Mouse (Mus musculus): ENCODE results near the gene Ank. TPM values are rescaled to one million over a fixed set of nuclear protein-coding genes. Genes with fewer than 3 reads are reported as not detected.

Ank gene
- total RNA-seq, 2 experiments from 2014 or later = 41.5 to 55.1 TPM

GRCm38 (mm10) chr15:27560315-27560714 is 93.8 kb downstream of the Ank start:
- intact Hi-C loops (cut with DNase I; ENCODE audit: low total_unique reads) = loop anchor here (10.0 kb wide), 1 partner anchor 96 kb away; the partner anchor contains the start of gene Ank
- no peak for DNase-seq

DNA sequence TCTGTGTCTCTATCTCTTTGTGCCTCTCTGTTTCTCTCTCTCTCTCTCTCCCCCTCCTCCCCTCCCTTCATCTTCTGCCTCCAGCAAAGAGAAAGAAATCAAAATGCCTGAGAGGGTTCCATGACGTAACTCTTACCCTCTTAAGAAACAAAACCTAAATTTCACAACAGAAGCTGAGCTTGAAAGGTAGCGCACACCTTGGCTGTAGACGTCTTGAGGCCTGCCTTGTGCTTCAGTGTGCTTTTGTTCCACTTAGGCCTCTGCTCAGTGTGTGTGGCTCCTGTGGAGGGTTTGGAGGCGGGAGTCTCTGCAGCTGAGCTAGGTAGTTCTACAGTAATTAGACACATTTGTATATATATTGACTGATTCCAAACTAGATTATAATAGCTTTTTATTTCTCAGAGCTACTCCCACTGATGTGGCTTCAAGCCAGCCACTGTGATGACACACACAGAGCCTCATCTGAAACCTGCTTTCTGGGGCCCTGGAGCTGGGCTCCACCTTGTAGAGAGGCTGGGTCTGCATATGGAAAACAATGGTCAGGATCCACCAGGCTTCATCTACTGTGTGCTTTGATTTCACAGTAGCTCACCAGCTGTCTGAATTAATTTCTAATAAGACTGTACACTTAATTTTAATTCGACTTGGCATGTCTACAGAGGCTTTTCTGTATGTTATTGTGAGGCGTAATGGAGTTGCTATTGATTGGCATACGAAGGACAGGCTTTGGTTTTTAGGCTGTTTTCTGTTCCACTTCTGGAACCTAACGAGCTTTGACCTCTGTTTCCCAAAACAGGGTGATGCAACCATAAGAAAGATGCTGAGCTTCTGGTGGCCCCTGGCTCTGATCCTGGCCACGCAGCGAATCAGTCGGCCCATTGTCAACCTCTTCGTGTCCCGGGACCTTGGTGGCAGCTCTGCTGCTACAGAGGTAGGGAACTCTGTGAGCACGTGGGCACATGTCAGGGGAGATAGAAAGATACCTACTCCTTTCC is 97.9 kb downstream of the Ank start:
- intact Hi-C loops (cut with DNase I; ENCODE audit: low total_unique reads) = loop anchor here (10.0 kb wide), 1 partner anchor 100 kb away; the partner anchor contains the start of gene Ank
- DNase-seq = no peak

DNA sequence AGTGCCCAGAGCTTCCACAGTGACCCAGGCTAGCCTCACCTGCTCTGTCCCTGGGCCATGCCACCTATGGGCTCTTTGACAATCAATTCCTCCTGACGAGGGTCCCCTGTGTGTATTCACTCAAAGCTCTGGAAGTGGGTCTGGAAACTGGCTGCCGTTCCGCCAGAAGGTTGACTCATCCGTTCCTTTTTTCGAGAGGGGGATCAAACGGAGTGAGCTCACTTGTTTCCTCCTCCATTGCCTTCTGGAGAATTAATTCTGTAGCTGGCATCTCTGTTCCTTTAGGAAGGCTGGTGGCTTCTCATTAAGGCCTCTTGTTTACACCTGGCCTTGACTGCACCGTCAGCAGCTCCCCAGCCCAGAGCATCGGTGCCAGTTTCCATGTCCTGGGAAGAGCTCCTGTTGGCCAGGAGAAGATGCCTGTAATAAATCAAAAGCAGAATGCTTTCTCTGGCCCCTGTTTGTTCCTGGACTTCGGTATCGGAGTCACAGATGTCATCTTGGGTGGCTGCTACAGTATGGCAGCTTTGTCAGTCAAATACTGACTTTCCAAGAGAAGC is 99.2 kb downstream of the Ank start:
- intact Hi-C loops (cut with DNase I; ENCODE audit: low total_unique reads) = loop anchor here (10.0 kb wide), 1 partner anchor 101 kb away; the partner anchor contains the start of gene Ank
- DNase-seq = peak; percentile 34

- intact Hi-C loops (cut with DNase I; ENCODE audit: low total_unique reads) = loop anchor here (10.0 kb wide), 1 partner anchor 103 kb away; the partner anchor contains the start of gene Ank
- DNase-seq = no peak
These were observed 100.9 kb downstream of the Ank start for GRCm38 (mm10) chr15:27567356-27567755.

DNA sequence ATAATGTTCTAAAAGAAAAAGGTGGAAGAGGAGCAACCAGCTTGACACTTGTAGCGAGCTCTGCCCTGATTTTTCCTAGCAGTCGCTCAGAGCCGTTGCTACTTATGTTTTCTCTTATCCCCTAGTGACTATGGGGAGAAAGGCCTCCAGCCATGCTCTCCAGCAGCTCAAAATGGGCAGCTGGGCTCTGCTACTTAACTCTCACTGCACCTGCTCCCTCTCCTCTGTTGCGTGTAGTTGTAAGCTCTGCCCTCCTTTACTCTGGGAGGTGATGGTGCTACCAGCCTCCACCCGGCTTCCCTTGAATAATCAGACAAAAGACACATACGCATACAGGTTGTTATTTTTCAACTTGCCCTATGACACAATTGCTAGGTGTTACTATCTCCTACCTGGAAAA is 101.9 kb downstream of the Ank start:
- no peak for DNase-seq
- intact Hi-C loops (cut with DNase I; ENCODE audit: low total_unique reads) = loop anchor here (10.0 kb wide), 1 partner anchor 104 kb away; the partner anchor contains the start of gene Ank

DNA sequence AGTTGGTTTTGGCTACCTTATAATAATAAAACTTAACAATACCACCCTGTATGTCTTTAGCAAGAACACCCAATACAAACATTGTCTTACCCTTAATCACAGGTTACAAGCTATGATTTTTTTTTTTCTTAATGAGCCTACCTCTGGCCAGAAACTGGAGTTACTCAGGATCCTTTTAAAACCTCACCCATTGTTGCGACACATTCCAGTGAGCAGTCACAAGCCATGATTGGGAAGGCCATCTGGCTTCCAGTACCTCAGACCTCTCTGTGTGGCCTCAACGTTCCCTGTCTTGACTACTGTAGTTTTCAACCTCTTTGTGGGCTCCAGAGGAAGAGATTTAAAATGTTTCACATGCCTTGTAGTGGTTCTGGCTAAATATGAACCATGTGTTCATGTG is 103.4 kb downstream of the Ank start:
- intact Hi-C loops (cut with DNase I; ENCODE audit: low total_unique reads) = loop anchor here (10.0 kb wide), 1 partner anchor 105 kb away; the partner anchor contains the start of gene Ank
- DNase-seq = no peak

GRCm38 (mm10) chr15:27570385-27570784 is 103.9 kb downstream of the Ank start:
- intact Hi-C loops (cut with DNase I; ENCODE audit: low total_unique reads) = no loop called here
- DNase-seq = no peak

GRCm38 (mm10) chr15:27571179-27571578 is 104.7 kb downstream of the Ank start:
- intact Hi-C loops (cut with DNase I; ENCODE audit: low total_unique reads) = no loop called here
- DNase-seq = peak; percentile 52

DNA sequence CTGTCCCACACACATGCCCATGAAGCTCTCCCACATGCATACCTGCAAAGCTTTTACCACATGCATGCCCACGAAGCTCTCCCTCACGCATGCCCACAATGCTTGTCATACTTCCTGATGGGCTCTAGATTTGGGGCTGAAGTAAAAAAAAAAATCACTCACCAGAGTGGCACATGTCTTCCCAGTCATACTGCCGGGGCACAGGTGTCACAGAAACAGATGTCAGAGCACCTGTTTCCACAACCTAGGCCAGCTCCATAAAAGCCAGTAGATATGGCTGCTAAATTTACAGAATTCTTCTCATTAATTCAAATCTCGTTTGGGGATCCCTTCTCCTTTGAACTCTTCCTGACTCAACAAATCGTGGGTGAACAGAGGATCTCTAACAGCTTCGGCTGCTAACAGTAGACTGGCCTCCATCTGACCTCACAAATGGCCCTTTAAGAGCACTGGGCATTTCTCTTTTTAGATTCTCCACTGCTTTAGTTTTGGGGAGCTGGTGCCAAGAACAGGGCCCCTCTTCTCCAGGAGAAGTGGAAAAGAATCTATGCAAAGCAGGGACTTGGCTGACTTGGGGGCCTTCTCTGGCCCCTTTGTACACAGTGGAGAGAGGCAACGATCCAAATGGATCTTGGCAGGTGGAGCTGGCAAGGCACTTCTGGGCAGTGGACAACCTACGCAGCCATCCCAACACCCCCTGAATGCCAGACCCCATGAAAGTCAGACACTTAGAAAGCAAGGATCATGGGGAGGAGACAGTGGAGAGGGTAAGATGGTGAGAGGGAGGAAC is 108.7 kb downstream of the Ank start:
- intact Hi-C loops (cut with DNase I; ENCODE audit: low total_unique reads) = no loop called here
- no peak for DNase-seq

- no peak for DNase-seq
- intact Hi-C loops (cut with DNase I; ENCODE audit: low total_unique reads) = no loop called here
These were observed 109.5 kb downstream of the Ank start for GRCm38 (mm10) chr15:27575932-27576331.

- intact Hi-C loops (cut with DNase I; ENCODE audit: low total_unique reads) = no loop called here
These were observed 110.4 kb downstream of the Ank start for GRCm38 (mm10) chr15:27576886-27577285.

DNA sequence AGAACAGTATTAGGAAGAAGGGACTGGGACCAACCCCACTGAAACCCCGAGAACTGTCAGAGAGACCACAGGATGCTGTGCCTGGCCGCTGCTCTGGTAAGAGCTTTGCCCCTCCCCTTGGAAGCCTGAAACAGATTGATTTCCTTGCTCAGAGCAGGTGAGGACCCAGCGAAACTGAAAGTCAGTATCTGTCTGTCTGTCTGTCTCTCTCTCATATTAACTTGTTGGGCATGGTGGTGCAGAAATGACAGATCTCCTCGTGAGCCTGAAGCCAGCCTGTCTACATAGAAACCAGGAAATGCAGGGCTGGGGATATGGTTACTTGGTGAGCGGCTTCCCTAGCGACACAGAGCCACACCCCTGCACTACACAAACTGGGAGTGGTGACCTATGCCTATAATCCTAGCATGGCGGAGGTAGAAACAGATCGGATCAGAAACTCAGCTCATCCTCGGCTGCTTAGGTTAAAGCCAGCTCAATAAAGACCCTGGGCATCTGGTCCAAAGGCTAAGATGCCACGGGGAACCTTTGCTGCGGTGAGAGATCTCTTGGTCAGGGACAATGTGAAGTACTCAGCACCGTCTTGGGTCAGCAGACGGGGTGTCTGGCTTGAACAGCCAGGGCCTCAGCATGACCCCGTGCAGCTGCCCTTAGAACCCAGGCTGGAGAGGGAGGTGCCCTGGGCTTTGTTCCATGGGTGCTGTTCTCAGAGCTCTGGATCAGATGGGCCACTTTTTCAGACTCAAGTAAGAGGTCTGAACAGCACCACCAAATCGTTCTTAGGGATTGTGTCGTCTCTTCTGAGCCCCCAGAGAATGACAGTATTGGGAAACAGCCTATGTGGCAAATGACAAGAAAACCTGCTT is 111.7 kb downstream of the Ank start:
- intact Hi-C loops (cut with DNase I; ENCODE audit: low total_unique reads) = no loop called here

More at GRCm38 (mm10) chr15:27576886-27577285, 110.4 kb downstream of the Ank start:
- no peak for DNase-seq

GRCm38 (mm10) chr15:27578918-27579317 is 112.4 kb downstream of the Ank start:
- no peak for DNase-seq
- intact Hi-C loops (cut with DNase I; ENCODE audit: low total_unique reads) = no loop called here

More for the DNA sequence above, 111.7 kb downstream of the Ank start:
- DNase-seq = no peak

DNA sequence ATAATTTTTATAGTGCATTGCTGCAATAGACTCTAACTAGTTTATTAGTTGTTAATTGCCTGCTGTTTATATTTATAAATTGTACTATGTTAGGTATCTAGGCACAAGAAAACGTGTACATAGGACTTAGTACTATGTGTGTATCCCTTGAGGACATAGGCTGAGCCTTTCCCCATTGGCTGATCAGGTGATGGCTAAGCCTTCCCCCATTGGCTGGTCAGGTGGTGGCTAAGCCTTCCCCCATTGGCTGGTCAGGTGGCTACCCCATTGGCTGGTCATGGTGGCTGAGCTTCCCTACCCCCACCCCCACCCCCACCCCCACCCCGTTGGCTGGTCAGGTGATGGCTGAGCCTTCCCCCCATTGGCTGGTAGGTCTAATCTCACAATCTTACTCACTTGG is 113.4 kb downstream of the Ank start:
- DNase-seq = no peak
- intact Hi-C loops (cut with DNase I; ENCODE audit: low total_unique reads) = no loop called here

DNA sequence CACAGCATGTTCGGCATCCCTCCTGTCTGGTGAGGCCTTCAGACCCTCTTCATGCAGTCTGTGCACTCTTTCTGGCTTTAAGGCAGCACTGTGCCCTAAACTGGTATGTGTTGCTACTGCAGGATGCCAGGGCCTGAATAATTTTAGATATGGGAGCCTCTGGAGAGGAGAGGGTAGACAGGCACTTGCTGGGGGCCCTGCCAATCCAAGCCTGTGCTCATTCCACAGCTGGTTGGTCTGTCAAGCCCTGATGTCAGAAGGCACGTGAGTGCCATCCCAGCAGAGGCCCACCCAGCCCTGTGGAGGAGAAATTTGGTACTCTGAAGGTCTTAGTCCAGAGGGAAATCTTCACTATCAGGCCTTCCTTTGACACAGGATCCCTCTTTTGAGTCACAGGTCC is 114.3 kb downstream of the Ank start:
- intact Hi-C loops (cut with DNase I; ENCODE audit: low total_unique reads) = no loop called here
- peak; percentile 22 for DNase-seq

- intact Hi-C loops (cut with DNase I; ENCODE audit: low total_unique reads) = no loop called here
- no peak for DNase-seq
These were observed 115.2 kb downstream of the Ank start for GRCm38 (mm10) chr15:27581640-27582039.

DNA sequence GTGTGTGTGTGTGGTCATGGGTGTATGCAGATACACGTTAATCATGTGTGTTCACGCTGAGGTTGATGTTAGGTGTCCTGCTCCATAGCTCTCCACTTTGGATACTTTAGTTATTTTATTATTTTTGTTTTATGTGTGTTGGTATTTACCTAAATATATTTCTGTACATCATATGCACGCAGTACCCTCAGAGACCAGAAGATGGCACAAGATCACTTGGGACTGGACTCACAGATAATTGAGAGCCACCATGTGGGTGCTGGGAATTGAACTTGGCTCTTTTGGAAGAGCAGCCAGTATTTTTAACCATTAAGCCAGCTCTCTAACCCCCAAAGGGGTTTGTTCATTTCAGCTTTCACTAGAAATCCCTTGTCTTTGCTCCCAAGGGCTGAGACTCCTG is 116.0 kb downstream of the Ank start:
- intact Hi-C loops (cut with DNase I; ENCODE audit: low total_unique reads) = no loop called here
- DNase-seq = no peak

GRCm38 (mm10) chr15:27583042-27583441 is 116.6 kb downstream of the Ank start:
- intact Hi-C loops (cut with DNase I; ENCODE audit: low total_unique reads) = no loop called here
- DNase-seq = peak; percentile 64

DNA sequence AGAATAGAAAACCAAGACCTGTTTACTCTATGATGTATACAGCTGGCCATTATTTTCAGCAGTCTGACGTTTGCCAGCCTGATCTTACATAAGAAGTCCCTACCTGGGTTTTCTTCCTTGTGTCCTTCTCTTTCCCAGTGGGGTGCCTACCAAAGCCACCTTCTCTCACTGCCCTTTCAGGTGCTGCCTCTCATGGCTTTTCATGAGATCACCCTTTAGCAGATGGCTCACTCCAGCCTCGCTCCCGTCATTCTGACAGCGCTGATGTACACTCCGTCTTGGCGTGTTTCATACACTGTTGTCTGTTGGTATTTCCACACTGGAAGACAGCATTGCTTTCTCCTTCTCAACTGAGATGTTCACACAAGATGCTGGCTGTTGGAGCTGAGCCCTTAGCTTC is 117.1 kb downstream of the Ank start:
- DNase-seq = no peak
- intact Hi-C loops (cut with DNase I; ENCODE audit: low total_unique reads) = no loop called here
